Mouse (Mus musculus) hindbrain, embryonic 13.5 days (tissue): Measurements from ENCODE around the gene Cln3. TPM values are rescaled to one million over a fixed set of nuclear protein-coding genes. Genes with fewer than 3 reads are reported as not detected.

Source experiments
- ATAC-seq: fragments of 200-750 bp; cut with Nextera tagmentation; 2 replicates; pipeline ENCODE4 v1.8.0; 2017; ENCODE audit warnings: moderate TSS enrichment; ENCODE audit not compliant: low FRiP score
- H3K27ac ChIP-seq: fragments of 300-500 bp; sonication (generic); 2 replicates; pipeline ENCODE4 v1.5.1; 2015; ENCODE audit warnings: inconsistent platforms, mild to moderate bottlenecking, moderate library complexity
- H3K27me3 ChIP-seq: fragments of 300-500 bp; sonication (generic); 2 replicates; pipeline ENCODE4 v1.6.1; 2015; ENCODE audit warnings: mild to moderate bottlenecking, inconsistent platforms
- H3K36me3 ChIP-seq: fragments of 300-500 bp; sonication (generic); 2 replicates; pipeline ENCODE4 v1.6.1; 2015; ENCODE audit warnings: mild to moderate bottlenecking, inconsistent platforms
- H3K4me1 ChIP-seq: fragments of 300-500 bp; sonication (generic); replicated peaks from 2 replicates; pipeline ENCODE4 v1.6.1; 2015; ENCODE audit warnings: inconsistent platforms
- H3K4me2 ChIP-seq: fragments of 300-500 bp; sonication (generic); 2 replicates; pipeline ENCODE4 v1.6.1; 2015; ENCODE audit warnings: inconsistent platforms, mild to moderate bottlenecking, moderate library complexity
- H3K4me3 ChIP-seq: fragments of 300-500 bp; sonication (generic); 2 replicates; pipeline ENCODE4 v1.5.1; 2015; ENCODE audit warnings: mild to moderate bottlenecking, inconsistent platforms
- H3K9ac ChIP-seq: fragments of 300-500 bp; sonication (generic); 2 replicates; pipeline ENCODE4 v1.6.1; 2015; ENCODE audit warnings: mild to moderate bottlenecking, inconsistent platforms
- H3K9me3 ChIP-seq: fragments of 300-500 bp; sonication (generic); 2 replicates; pipeline ENCODE4 v1.6.1; 2016; ENCODE audit warnings: inconsistent platforms
- WGBS: fragments of 180-500 bp; shearing (Covaris S2); methylation state at CpG from one replicate; pipeline ENCODE4 v1.1.7; 2015; 5-methylcytosine and 5-hydroxymethylcytosine counted together
- microRNA-seq: library from miRNA; unstranded; fragments of <30 nt; microRNA quantifications from one replicate; pipeline ENCODE4, GENCODE M21; 2016
- polyA plus RNA-seq: library from polyadenylated mRNA; unstranded; fragments of >200 nt; fragmentation: Nextera tagmentation; extraction: Ambion mirVana; gene quantifications from 2 replicates; pipeline ENCODE4 v1.2.1, GENCODE M21; 2015

Gene Cln3
- polyA plus RNA-seq, 1 experiment from 2014 or later: 35.2 TPM

GRCm38 (mm10) chr7:126545631-126546030 is 40.0 kb downstream of the Cln3 start:
- Histone ChIP-seq H3K36me3 (peaks cover 75% of the 10 kb centered on the region), H3K27me3 (no peaks in the 10 kb centered on the region), H3K9me3 (no peaks in the 10 kb centered on the region), H3K4me3 (no peak overlapping the region), H3K27ac (no peak overlapping the region), H3K9ac (no peak overlapping the region), H3K4me2 (no peak overlapping the region), H3K4me1 (no peaks in the 10 kb centered on the region)
- ATAC-seq: no peak
- 92% methylated on average over 2 of the region's 2 CpGs for WGBS

- Histone ChIP-seq H3K9me3 (no peaks in the 10 kb centered on the region), H3K4me1 (no peaks in the 10 kb centered on the region), H3K36me3 (peaks cover 36% of the 10 kb centered on the region), H3K27ac (no peak overlapping the region), H3K27me3 (peaks cover 6% of the 10 kb centered on the region), H3K4me2 (no peak overlapping the region), H3K4me3 (no peak overlapping the region), H3K9ac (no peak overlapping the region)
- ATAC-seq: no peak
- 93% methylated on average over 1 of the region's 1 CpGs for WGBS
These were observed 44.0 kb downstream of the Cln3 start for GRCm38 (mm10) chr7:126541661-126542060.

GRCm38 (mm10) chr7:126537820-126538585 is 47.6 kb downstream of the Cln3 start:
- H3K27ac ChIP-seq: no peak overlapping the region
- H3K27me3 ChIP-seq: peaks cover 20% of the 10 kb centered on the region
- H3K9ac ChIP-seq: no peak overlapping the region
- no peak for ATAC-seq
- 0 out of 2 replicates have a peak, but pooled peaks cover 4% of the 10 kb centered on the region for H3K36me3 ChIP-seq
- H3K4me1 ChIP-seq: peaks cover 8% of the 10 kb centered on the region
- no peak overlapping the region for H3K4me3 ChIP-seq
- H3K9me3 ChIP-seq: no peaks in the 10 kb centered on the region; the same call in 1 of the 2 replicates
- no peak overlapping the region for H3K4me2 ChIP-seq
- 73% methylated on average over 5 of the region's 5 CpGs for WGBS

- no peaks in the 10 kb centered on the region for H3K36me3 ChIP-seq
- H3K4me2 ChIP-seq: peak overlapping the region; percentile 83
- peaks cover 20% of the 10 kb centered on the region for H3K27me3 ChIP-seq
- ATAC-seq: no peak
- peaks cover 8% of the 10 kb centered on the region for H3K4me1 ChIP-seq
- whole genome bisulfite sequencing: 58% methylated on average over 9 of the region's 9 CpGs
- H3K9ac ChIP-seq: peak overlapping the region; percentile 79; the same call in 1 of the 2 replicates
- no peak overlapping the region for H3K27ac ChIP-seq
- H3K4me3 ChIP-seq: peak overlapping the region; percentile 47
- no peaks in the 10 kb centered on the region; the same call in 1 of the 2 replicates for H3K9me3 ChIP-seq
These were observed 49.2 kb downstream of the Cln3 start for GRCm38 (mm10) chr7:126536466-126536865.

GRCm38 (mm10) chr7:126535766-126536165 is 49.9 kb downstream of the Cln3 start:
- Histone ChIP-seq H3K27me3 (peaks cover 20% of the 10 kb centered on the region), H3K4me1 (peaks cover 8% of the 10 kb centered on the region), H3K27ac (no peak overlapping the region), H3K36me3 (no peaks in the 10 kb centered on the region), H3K4me2 (peak overlapping the region; percentile 83), H3K9ac (peak overlapping the region; percentile 79), H3K9me3 (no peaks in the 10 kb centered on the region; the same call in 1 of the 2 replicates), H3K4me3 (peak overlapping the region; percentile 47)
- ATAC-seq: no peak
- WGBS: under 1% methylated on average over 28 of the region's 28 CpGs

GRCm38 (mm10) chr7:126533434-126533833 is 52.2 kb downstream of the Cln3 start:
- H3K4me2 ChIP-seq: no peak overlapping the region
- no peak for ATAC-seq
- H3K36me3 ChIP-seq: no peaks in the 10 kb centered on the region
- H3K4me1 ChIP-seq: peaks cover 8% of the 10 kb centered on the region
- H3K9me3 ChIP-seq: no peaks in the 10 kb centered on the region; the same call in 1 of the 2 replicates
- H3K27ac ChIP-seq: no peak overlapping the region
- no peak overlapping the region for H3K4me3 ChIP-seq
- no peak overlapping the region for H3K9ac ChIP-seq
- 60% methylated on average over 1 of the region's 1 CpGs for WGBS
- peaks cover 27% of the 10 kb centered on the region for H3K27me3 ChIP-seq

- 3% methylated on average over 1 of the region's 1 CpGs for WGBS
- no peak overlapping the region for H3K4me3 ChIP-seq
- H3K9me3 ChIP-seq: no peaks in the 10 kb centered on the region
- peaks cover 7% of the 10 kb centered on the region; the same call in 1 of the 2 replicates for H3K27me3 ChIP-seq
- peak overlapping the region; percentile 82 for H3K27ac ChIP-seq
- H3K9ac ChIP-seq: peak overlapping the region; percentile 61
- H3K4me2 ChIP-seq: no peak overlapping the region
- ATAC-seq: peak; percentile 49; the same call in 1 of the 2 replicates
- no peaks in the 10 kb centered on the region for H3K4me1 ChIP-seq
- no peaks in the 10 kb centered on the region for H3K36me3 ChIP-seq
These were observed 57.4 kb downstream of the Cln3 start for GRCm38 (mm10) chr7:126528166-126528577.

GRCm38 (mm10) chr7:126523316-126523715 is 62.3 kb downstream of the Cln3 start:
- WGBS: 85% methylated on average over 3 of the region's 3 CpGs
- no peak overlapping the region for H3K4me2 ChIP-seq
- no peak overlapping the region for H3K9ac ChIP-seq
- H3K9me3 ChIP-seq: no peaks in the 10 kb centered on the region
- H3K4me1 ChIP-seq: no peaks in the 10 kb centered on the region
- 0 out of 2 replicates have a peak, but pooled peaks cover 3% of the 10 kb centered on the region for H3K27me3 ChIP-seq
- ATAC-seq: no peak
- H3K36me3 ChIP-seq: no peaks in the 10 kb centered on the region
- H3K27ac ChIP-seq: no peak overlapping the region
- no peak overlapping the region for H3K4me3 ChIP-seq

Small RNA genes lying within 50 kb of the gene (microRNA-seq; reads per million reads assigned to microRNA genes)
- 1.2 reads per million for gene Mir7059

Other genes starting within 250 kb of the Cln3 start
- 1.3 and 1.9 TPM in 2 replicates for gene Lat, start 216.2 kb downstream of the Cln3 start, polyA plus RNA-seq
- gene Spns1, start 208.4 kb downstream of the Cln3 start, polyA plus RNA-seq: 77.5 and 79.9 TPM in 2 replicates
- 3.1 and 3.2 TPM in 2 replicates for gene Nfatc2ip, start 189.1 kb downstream of the Cln3 start, polyA plus RNA-seq
- 0.06 TPM in 1 of 2 replicates, not detected in the other for gene Cd19, start 170.9 kb downstream of the Cln3 start, polyA plus RNA-seq
- 24.3 and 26.8 TPM in 2 replicates for gene Rabep2, start 157.1 kb downstream of the Cln3 start, polyA plus RNA-seq
- 1.5 and 4.1 TPM in 2 replicates for gene Atp2a1, start 122.7 kb downstream of the Cln3 start, polyA plus RNA-seq
- gene Sh2b1, start 110.4 kb downstream of the Cln3 start, polyA plus RNA-seq: 63.7 and 64.5 TPM in 2 replicates
- 118 and 120 TPM in 2 replicates for gene Tufm, start 98.5 kb downstream of the Cln3 start, polyA plus RNA-seq
- gene Atxn2l, start 82.4 kb downstream of the Cln3 start, polyA plus RNA-seq: 61.6 and 65.4 TPM in 2 replicates
- 205 and 210 TPM in 2 replicates for gene Eif3c, start 19.4 kb downstream of the Cln3 start, polyA plus RNA-seq
- gene Apobr, start 875 bp downstream of the Cln3 start, polyA plus RNA-seq: 0.66 and 0.68 TPM in 2 replicates
- not detected in 2 replicates for gene Il27, start 9.1 kb upstream of the Cln3 start, polyA plus RNA-seq
- gene Nupr1, start 45.0 kb upstream of the Cln3 start, polyA plus RNA-seq: 8.8 and 9.8 TPM in 2 replicates
- gene Sgf29, start 63.5 kb upstream of the Cln3 start, polyA plus RNA-seq: 53.4 and 56.5 TPM in 2 replicates
- 1.4 and 1.6 TPM in 2 replicates for gene Sult1a1, start 90.6 kb upstream of the Cln3 start, polyA plus RNA-seq
- gene Bola2, start 109.6 kb upstream of the Cln3 start, polyA plus RNA-seq: 149 and 154 TPM in 2 replicates
- 20.9 and 22.2 TPM in 2 replicates for gene Slx1b, start 110.0 kb upstream of the Cln3 start, polyA plus RNA-seq
- gene Coro1a, start 122.0 kb upstream of the Cln3 start, polyA plus RNA-seq: 81.4 and 90.1 TPM in 2 replicates
- gene Mapk3, start 173.8 kb upstream of the Cln3 start, polyA plus RNA-seq: 94.2 and 95.8 TPM in 2 replicates
- gene Gdpd3, start 180.5 kb upstream of the Cln3 start, polyA plus RNA-seq: 2.0 and 2.3 TPM in 2 replicates
- 173 and 179 TPM in 2 replicates for gene Ypel3, start 191.1 kb upstream of the Cln3 start, polyA plus RNA-seq
- gene Tbx6, start 195.7 kb upstream of the Cln3 start, polyA plus RNA-seq: 0.32 and 0.84 TPM in 2 replicates
- 196 and 214 TPM in 2 replicates for gene Ppp4c, start 206.7 kb upstream of the Cln3 start, polyA plus RNA-seq
- gene Fam57b, start 211.9 kb upstream of the Cln3 start, polyA plus RNA-seq: 52.1 and 55.6 TPM in 2 replicates
- not detected in 2 replicates for gene 4930451I11Rik, start 245.8 kb upstream of the Cln3 start, polyA plus RNA-seq